Mouse (Mus musculus): ENCODE measurements at regions not wholly inside any gene's neighbourhood (a gene's known extent, or its start where the extent isn't known, plus 50 kb on each side); places are given as distances from the start of the nearest gene placed in this dataset.
"Not testable (repeated sequence)": the region's sequence is repeated elsewhere in the genome, so short reads cannot be mapped to it uniquely, and the experiment has no call there.

DNA sequence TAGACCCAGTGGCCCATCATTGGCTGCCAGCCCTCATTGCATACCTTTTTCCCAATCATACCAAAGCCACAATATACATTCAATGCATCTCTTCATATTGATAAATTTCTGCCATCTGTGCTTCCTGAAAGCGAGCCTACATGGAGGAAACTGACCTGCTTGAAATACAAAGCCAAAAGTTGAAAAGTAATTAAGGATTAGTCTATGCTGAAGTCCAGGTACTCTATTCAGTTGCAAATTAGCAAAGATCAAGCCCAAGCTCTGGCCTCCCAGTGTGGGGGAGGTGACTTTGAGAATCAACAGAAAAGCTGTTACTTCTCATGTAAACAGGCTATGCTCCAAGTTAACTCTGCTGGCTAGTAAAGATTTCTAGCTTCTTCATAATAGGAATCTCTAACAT lies 210.7 kb upstream of the Ngly1 start:
- intact Hi-C loops (cut with DNase I), result no loop called here
- no peak for DNase-seq (ENCODE audit: low spot score in 2 of 2)

DNA sequence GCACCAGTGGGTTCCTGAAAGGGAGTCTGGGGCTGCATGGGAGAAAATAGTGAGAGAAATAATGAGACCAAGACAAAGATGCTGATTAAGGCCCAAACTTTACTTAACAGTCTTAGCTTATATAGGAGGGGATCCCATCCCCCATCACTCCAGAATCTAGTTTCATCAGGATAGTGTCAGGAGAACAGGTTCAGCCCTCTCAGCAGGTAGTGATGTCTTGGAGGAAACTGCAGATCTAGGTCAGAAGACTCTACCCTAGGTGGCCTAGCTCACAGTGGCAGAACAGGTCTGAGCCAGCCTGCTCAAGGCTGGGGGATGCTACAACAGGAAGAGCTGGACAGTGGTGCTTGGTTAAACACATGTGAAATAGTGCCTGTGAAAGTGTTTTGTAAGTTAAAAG lies 204.6 kb upstream of the Ngly1 start:
- intact Hi-C loops (cut with DNase I), result no loop called here
- DNase-seq (ENCODE audit: low spot score in 2 of 2), result no peak

DNA sequence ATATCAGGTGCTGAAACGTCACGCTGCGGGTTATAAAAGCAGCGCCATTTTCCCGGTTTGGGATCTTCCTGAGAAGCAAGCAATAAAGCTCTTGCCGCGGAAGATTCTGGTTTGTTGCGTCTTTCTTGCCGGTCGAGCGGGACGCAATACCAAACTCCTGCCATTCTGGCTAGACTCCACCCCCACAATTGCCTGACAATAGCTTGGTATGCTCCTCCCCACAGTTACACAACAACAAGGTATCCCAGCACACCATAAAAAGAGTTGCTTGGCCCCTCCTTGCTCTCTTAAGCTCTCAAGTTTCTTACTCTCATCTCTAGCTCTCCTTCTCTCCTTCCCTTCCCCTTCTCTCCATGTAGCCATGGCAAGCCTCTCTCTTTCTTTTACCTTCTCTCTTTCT lies 176.5 kb upstream of the Ngly1 start:
- DNase-seq (ENCODE audit: low spot score in 2 of 2); intact Hi-C loops (cut with DNase I): not testable (repeated sequence)

DNA sequence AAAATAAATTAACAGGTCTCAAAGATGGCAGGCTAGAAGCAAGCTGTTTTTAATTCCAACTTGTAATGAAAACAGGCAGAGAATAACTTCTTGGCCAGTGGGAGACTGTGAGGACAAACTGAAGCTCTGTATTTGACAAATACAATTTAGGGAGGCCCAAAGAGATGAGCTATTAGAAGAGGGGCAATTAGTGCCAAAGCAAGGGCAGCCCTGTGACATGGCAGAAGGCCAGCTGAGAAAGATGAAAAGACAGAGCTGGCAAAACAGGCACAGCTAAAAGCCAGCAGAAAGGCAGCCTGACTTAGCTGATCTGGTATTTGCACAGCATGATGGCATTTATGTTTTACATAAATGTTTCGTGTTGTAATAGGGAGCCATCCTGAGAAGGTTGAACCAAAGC lies 175.0 kb upstream of the Ngly1 start:
- DNase-seq (ENCODE audit: low spot score in 2 of 2), result no peak
- intact Hi-C loops (cut with DNase I), result no loop called here

DNA sequence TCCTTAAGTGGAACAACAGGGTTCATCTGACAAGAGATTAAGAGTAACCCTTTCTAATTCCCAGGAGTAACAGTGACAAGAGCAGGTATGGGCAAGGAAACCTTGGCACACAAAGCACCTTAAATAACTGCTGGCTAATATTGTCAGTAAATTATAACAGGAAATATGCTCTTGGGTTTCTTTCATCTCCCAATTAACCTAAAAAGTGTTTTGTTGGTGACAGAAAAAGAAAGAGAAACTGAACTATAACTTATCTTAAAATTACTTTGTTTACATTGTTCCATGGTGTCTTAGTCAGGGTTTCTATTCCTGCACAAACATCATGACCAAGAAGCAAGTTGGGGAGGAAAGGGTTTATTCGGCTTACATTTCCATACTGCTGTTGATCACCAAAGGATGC lies 170.0 kb upstream of the Ngly1 start:
- no peak for DNase-seq (ENCODE audit: low spot score in 2 of 2)
- intact Hi-C loops (cut with DNase I), result no loop called here

DNA sequence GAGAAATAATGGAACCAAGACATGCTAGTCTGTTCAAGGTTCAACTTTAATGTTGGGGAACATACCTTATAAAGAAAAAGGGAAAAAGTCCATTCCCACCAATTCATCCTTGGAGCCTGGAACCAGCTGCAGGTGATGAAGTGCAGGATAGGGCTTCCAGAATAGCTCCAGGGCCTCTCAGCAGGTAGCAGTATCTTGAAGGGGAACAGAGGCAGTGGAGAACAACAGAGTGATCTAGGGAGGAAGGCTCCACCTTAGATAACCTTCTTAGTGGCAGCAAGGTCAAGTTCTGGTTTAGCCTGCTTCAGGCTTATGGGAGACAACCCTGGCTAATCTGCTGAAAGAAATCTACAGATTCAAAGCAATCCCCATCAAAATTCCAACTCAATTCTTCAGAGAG lies 161.8 kb upstream of the Ngly1 start:
- DNase-seq (ENCODE audit: low spot score in 2 of 2); intact Hi-C loops (cut with DNase I): not testable (repeated sequence)

DNA sequence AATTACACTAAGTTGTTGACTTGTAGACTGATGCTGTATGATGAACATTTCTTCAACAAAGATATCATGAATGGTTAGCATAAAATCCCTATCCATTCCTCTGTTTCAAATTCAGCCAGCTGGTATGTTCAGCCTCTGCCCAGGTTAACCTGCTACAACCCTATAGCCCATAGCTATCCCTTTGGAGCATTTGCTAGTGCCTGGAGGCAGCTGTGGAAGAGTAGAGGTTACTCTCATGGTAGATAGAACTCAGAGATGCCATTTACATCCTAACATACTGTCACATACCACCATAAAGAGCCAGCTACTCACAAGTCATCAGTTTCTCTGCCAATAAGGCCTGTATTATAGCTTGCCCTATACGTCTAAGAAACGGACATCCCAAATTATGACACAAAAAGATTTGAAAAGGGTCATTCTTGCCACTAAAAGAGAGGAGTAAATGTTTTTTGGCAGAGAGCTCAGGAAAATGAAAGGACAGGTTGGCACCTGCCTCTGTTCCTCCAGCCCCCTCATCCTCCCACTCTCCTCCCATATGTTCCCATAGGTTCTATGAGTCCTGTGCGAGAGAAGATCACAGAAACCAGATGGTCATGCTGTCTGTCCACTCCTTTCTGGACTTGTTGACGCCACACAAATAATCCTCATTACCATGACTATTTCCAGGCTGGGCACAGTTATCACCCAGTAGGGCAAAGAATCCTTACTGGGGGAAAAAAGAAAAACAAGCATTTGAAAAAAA lies 156.5 kb upstream of the Ngly1 start:
- peak; percentile 8 to 14 for DNase-seq (ENCODE audit: low spot score in 2 of 2)
- intact Hi-C loops (cut with DNase I), result no loop called here

DNA sequence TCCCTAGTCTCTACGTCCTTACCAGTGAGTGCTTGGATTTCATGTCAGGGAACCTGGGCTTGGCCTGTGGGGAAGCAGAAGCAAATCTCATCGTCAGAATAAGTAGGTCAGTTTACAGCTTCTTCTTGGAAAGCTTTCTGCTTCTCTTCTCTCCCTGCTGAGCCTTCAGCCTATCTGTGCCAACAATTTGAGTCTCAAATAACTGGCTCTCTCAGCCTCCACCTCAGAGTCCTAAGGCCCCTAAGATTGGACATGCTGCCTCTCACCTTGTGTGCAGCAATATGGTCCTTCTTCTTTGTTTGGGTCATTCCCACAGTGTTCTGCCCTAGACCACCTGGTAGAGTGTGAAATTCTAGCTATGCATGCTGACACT lies 156.0 kb upstream of the Ngly1 start:
- intact Hi-C loops (cut with DNase I), result no loop called here
- DNase-seq (ENCODE audit: low spot score in 2 of 2), result peak; percentile 9 to 11

DNA sequence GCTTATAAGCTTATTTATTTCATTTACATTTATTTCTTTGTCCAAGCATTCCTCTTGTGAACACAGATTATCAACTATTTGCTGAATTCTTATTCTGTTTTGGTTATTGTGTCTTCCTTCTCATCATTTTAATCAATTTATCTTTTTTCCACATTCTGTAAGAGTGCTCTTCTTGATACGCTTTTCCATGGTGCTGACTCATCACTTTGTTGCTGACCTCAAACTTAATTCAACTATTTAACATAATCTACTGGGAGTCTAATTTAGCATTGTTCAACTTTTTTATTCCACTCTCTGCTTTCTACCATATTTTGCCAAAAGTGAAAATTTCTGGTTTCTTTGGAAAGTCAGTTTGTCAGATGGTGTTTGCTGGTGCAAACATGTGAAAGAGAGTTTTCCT lies 139.7 kb upstream of the Ngly1 start:
- intact Hi-C loops (cut with DNase I), result no loop called here
- no peak for DNase-seq (ENCODE audit: low spot score in 2 of 2)

DNA sequence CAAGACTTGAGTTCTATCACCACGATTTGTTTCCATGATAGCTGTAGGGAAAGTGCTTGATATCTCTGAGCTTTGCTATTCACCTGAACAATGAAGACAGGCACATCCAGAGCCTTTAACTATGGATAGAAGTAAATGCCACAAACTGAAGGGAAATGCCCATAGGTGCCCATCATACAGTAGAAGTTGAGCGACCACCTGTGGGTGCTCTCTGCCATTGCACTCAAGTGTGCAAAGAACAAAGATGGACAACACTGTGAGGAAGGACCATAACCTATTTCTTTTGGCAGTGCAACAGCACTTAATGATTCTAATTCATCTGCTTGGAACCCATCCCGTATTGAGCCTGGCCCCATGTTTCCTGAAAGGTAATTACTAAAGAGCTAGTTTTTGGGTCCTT lies 116.4 kb upstream of the Ngly1 start:
- intact Hi-C loops (cut with DNase I), result no loop called here
- no peak for DNase-seq (ENCODE audit: low spot score in 2 of 2)

DNA sequence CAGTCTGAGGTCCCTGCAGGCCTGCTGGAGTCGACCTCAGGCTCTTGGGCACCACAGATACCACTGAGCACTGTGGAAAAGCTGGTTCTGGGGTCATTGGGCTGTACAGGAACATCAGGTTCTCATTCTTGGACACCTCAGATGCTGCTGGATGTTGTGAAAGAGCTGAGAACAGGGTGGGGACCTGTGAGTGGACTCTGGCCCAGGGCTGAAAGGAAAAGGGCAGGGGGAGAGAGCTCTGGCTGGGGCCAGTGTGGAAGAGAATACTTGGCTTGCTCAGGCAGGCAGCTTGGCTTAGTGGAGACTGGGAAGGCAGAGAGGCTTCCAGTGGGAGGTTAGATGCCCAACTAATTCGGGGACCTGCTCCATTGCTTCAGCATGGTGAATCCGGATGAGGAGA lies 115.7 kb upstream of the Ngly1 start:
- no peak for DNase-seq (ENCODE audit: low spot score in 2 of 2)
- intact Hi-C loops (cut with DNase I), result no loop called here

DNA sequence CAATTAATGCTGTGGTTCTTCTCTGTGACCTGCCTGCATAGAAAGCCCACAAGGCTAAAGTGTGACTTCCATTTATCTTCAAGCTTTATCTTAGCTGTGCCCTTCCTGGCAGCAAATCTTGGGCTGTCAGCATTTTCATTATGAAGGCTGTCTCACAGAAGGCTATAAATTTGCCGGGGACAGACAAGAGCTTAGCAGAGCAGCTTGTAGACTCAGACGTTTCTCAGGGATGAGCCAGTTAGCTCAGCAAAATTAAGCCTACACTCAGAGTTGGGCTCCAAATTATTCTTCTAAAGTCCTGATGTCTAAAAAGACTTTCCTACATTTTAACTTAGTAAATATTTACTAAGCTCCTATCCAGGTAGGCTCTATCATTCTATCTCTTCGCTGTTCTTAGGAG lies 112.9 kb upstream of the Ngly1 start:
- no peak for DNase-seq (ENCODE audit: low spot score in 2 of 2)
- intact Hi-C loops (cut with DNase I), result no loop called here

DNA sequence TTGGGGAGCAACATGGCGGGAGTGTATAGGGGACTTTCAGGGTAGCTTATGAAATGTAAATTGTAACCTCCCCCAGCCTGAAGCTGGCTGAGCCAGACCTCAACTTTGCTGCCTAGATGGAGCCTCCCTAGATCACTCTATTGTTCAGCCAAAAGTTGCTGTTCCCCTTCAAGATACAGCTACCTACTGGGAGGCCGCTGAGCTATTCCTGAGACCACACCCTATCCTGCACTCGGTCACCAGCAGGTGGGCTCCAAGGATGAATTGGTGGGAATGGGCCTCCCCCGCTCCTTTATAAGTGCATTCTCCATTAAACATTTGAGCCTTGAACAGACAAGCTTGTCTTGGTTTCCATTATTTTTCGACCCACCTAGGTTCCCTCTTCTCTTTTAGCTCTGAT lies 104.8 kb upstream of the Ngly1 start:
- DNase-seq (ENCODE audit: low spot score in 2 of 2), result no peak
- intact Hi-C loops (cut with DNase I), result no loop called here

DNA sequence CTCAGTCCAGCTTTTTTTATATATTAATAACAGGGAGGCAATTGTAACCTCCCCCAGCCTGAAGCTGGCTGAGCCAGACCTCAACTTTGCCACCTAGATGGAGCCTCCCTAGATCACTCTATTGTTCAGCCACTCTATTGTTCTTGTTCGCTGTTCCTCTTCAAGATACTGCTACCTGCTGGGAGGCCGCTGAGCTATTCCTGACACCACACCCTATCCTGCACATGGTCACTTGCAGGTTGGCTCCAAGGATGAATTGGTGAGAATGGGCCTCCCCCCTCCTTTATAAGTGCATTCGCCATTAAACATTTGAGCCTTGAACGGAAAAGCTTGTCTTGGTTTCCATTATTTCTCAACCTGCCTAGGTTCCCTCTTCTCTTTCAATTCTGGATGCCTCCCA lies 102.3 kb upstream of the Ngly1 start:
- intact Hi-C loops (cut with DNase I), result no loop called here
- DNase-seq (ENCODE audit: low spot score in 2 of 2), result no peak

DNA sequence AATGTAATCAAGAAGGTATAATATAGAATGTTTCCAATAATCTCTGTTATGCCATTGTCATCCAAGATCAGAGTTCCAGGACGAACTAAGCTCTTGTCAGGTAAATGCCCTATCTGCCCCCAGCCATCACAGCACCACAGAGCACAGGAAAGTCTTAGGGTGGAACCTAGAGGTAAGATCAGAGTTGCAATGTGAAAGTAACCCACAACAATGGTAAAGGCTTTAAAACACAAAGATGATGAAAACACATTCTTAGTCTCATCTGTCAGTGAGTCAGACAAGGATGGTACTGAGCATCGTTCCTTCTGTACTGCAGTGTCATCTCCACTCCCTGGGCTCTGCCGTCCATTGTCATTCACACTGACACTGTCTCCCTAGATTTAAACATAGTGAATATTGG lies 97.3 kb upstream of the Ngly1 start:
- no peak for DNase-seq (ENCODE audit: low spot score in 2 of 2)
- intact Hi-C loops (cut with DNase I), result no loop called here

DNA sequence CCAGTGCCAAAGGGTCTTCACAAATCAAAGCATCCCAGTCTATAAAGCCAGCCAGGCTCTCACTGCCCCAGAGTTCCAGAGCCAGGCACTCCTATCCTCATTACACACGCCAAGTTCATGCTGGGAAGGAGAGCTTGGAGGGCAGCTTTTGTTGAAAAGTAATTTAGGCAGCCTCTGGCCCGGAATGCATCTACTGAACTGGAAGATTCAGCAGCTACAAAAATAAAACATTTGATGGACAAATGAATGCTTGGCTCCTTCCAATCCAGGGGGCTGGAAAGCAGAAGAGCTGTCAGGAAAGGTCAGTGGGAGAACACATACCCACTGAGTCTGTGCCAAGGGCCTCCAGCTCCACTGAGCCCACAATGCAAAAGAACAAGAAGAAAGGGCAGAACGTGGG lies 96.4 kb upstream of the Ngly1 start:
- intact Hi-C loops (cut with DNase I), result no loop called here
- DNase-seq (ENCODE audit: low spot score in 2 of 2), result no peak

DNA sequence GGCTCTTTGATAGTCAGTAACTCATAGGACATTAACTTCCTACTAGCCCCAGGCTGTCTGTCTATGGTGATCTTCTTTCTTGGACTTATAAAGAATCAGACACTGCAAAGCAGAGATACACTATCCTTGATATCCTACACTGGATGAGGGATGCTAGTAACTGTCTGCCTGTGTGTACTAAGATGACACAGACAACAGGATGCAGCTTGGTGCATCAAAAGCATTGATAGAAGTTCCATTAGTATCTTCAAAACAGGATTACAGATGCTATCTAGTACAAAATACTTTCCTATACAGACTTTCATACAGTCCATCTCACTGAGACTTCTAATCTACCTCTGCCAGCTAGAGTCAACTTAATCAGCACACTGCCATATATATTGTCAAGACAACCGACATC lies 94.0 kb upstream of the Ngly1 start:
- intact Hi-C loops (cut with DNase I), result no loop called here
- DNase-seq (ENCODE audit: low spot score in 2 of 2), result no peak

DNA sequence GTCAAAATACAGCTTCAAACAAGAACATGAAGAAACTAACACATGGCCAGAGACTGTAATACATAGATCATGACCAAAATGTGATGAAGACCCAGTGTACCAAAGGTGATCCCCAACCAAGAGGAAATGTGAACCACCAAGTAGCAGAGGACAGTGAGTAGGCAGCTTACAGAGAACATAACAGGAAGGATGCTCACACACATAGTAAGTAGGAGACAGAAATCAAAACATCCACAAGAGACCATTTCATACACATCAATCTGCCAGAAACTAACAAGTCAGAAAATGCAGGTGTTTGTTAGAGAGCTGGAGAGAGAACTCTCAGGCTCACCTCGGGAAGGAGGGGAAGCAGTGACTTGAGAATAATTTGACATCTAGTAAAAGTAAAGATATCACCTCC lies 78.9 kb upstream of the Ngly1 start:
- intact Hi-C loops (cut with DNase I), result no loop called here
- no peak for DNase-seq (ENCODE audit: low spot score in 2 of 2)

DNA sequence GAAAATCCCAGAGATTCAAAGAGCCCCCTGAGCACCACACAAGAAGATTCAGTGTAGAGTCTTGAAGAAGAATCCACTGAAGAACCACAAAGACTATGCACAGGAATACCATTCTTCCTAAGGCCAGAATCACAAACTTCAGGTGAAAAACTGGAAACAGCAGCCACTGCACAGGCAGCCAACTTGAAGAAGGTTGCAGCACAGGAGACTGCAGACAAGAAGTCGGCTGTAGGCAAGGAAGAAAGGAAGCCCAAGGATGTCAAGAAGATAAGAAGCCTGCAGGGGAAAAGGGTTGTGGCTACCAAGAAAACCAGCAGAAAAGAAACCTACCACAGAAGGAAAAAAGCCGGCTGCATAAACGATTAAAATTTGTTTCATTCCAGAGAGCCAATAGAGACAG lies 76.8 kb upstream of the Ngly1 start:
- intact Hi-C loops (cut with DNase I), result no loop called here
- no peak for DNase-seq (ENCODE audit: low spot score in 2 of 2)

DNA sequence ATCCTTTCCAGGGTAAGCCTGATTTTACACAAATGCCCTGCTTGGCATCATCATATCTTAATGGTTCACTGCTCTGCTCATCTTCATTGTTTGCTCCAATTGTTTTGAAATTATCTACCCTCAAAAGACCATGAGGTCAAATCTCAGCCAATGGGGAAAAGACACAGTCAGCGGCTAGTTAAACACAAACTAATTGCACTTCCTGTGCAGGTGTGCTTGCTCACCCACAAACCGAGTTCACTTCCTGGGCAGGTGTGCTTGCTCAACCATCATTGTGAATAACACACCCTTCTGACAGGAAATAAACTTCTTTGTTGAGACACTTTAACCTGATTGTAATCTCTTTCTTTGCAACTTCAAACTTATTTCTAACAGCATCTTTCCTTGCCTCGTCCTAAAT lies 75.8 kb upstream of the Ngly1 start:
- no peak for DNase-seq (ENCODE audit: low spot score in 2 of 2)
- intact Hi-C loops (cut with DNase I), result no loop called here

DNA sequence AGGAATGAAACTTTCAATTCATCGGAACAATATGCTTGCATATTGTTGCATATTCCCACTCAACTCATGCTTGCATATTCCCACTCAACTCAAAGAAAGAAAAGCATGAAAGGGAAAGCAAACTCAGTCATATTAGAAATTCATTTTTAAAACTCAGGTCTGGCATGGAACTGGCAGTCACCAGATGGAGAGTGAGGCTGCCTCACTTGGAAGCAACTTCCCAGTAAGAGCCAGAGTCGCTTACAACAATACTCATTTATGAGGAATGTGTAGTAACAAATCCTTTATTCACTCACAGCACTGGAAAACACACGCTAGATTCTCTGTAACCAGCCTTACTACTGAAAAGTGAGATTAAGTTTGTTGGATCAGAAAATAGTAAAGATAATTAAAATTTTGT lies 70.9 kb upstream of the Ngly1 start:
- intact Hi-C loops (cut with DNase I), result no loop called here
- no peak for DNase-seq (ENCODE audit: low spot score in 2 of 2)

DNA sequence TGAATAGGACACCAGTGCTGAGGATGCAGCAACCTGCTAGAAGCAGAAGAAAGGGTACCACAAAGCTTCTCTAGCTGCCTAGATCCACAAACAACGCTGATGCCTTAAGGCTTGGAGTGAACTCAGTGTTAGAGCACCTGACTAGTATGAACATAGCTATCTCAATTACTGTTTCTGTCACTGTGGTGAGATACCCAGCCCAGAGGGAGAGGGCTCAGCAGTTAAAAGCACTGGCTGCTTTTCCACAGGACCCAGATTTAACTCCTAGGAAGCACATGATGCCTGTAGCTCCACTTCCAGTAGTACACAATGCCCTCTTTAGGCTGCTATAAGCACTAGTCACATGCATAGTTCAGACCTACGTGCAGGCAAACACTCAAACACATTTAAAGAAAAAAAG lies 67.3 kb upstream of the Ngly1 start:
- DNase-seq (ENCODE audit: low spot score in 2 of 2), result no peak
- intact Hi-C loops (cut with DNase I), result no loop called here
